Comparison of ENCODE assay signal across 30 mouse cellular contexts in the genomic region with DNA sequence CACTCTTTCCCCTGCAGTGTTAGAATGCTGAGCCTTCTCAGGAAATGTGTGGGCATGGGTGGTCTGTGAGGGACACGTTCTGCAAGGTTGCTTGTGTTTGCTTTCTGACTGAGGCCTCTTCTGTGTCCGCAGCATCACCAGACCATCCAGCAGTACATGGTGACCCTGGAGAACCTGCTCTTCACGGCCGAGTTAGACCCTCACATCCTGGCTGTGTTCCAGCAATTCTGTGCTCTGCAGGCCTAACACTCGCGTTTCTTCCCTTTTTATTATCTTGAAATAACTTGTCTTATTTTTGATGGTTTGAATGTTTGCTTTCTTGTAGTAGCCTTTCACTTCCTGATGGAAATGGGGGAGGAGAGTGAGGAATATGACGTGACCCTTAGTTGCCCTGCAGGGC.
"Had no signal": no experiment of that assay in that cellular context is flagged by ENCODE, and none has a peak within 500 bp of the region (broad histone marks: within the 10 kb centered on the region; RNA-seq: fewer than 3 reads in every experiment).

No protein-coding gene starts in this region.

- ATAC-seq: liver, embryonic 12.5 days; liver, postnatal 0 days; midbrain, embryonic 13.5 days; midbrain, embryonic 15.5 days; midbrain, embryonic 16.5 days had no signal

- H3K4me2 ChIP-seq: limb, embryonic 12.5 days; limb, embryonic 13.5 days; limb, embryonic 15.5 days; liver, embryonic 11.5 days; liver, embryonic 12.5 days; liver, embryonic 13.5 days; liver, embryonic 15.5 days; lung, embryonic 15.5 days; midbrain, embryonic 11.5 days; midbrain, embryonic 12.5 days; midbrain, embryonic 13.5 days; midbrain, embryonic 15.5 days had no signal

- H3K27me3 ChIP-seq: limb, embryonic 12.5 days; limb, embryonic 13.5 days; limb, embryonic 15.5 days; liver, embryonic 12.5 days; liver, embryonic 13.5 days; liver, embryonic 15.5 days; lung, embryonic 15.5 days; megakaryocyte, embryonic 14.5 days; midbrain, embryonic 12.5 days; midbrain, embryonic 13.5 days; midbrain, embryonic 15.5 days had no signal

- DNase-seq: left cerebral cortex, postnatal 4 days; liver; liver, embryonic 13.5 days; liver, postnatal 0 days; lung, adult 18-20 months; lung, adult 2 months; lung, postnatal 10 days; lung, postnatal 14 days; lung, postnatal 36 days; lung, postnatal 4 days; midbrain, embryonic 14.5 days had no signal

- H3K27ac ChIP-seq: left cerebral cortex, adult 2 months; limb, embryonic 10.5 days; limb, embryonic 12.5 days; limb, embryonic 13.5 days; limb, embryonic 15.5 days; liver, embryonic 12.5 days; liver, embryonic 13.5 days; liver, embryonic 14.5 days; liver, embryonic 15.5 days; lung, embryonic 15.5 days; macrophage; midbrain, embryonic 10.5 days; midbrain, embryonic 12.5 days; midbrain, embryonic 13.5 days; midbrain, embryonic 15.5 days had no signal

- H3K4me3 ChIP-seq: left cerebral cortex, adult 2 months; limb, embryonic 10.5 days; limb, embryonic 12.5 days; limb, embryonic 13.5 days; limb, embryonic 15.5 days; liver, embryonic 12.5 days; liver, embryonic 13.5 days; liver, embryonic 15.5 days; lung, embryonic 15.5 days; megakaryocyte, embryonic 14.5 days; midbrain, embryonic 10.5 days; midbrain, embryonic 12.5 days; midbrain, embryonic 13.5 days; midbrain, embryonic 15.5 days; myocyte had no signal

- H3K9ac ChIP-seq: limb, embryonic 12.5 days; limb, embryonic 13.5 days; limb, embryonic 15.5 days; liver, embryonic 12.5 days; liver, embryonic 13.5 days; liver, embryonic 14.5 days; liver, embryonic 15.5 days; liver, postnatal 0 days; lung, embryonic 15.5 days; midbrain, embryonic 12.5 days; midbrain, embryonic 13.5 days; midbrain, embryonic 15.5 days had no signal

- H3K4me1 ChIP-seq: limb, embryonic 10.5 days; limb, embryonic 12.5 days; limb, embryonic 13.5 days; limb, embryonic 15.5 days; liver, embryonic 12.5 days; liver, embryonic 13.5 days; liver, embryonic 15.5 days; lung, embryonic 15.5 days; megakaryocyte, embryonic 14.5 days; midbrain, embryonic 10.5 days; midbrain, embryonic 12.5 days; midbrain, embryonic 13.5 days; midbrain, embryonic 15.5 days had no signal

- H3K9me3 ChIP-seq: limb, embryonic 10.5 days; limb, embryonic 12.5 days; limb, embryonic 13.5 days; limb, embryonic 15.5 days; liver, embryonic 12.5 days; liver, embryonic 13.5 days; liver, embryonic 15.5 days; lung, embryonic 15.5 days; megakaryocyte, embryonic 14.5 days; midbrain, embryonic 10.5 days; midbrain, embryonic 12.5 days; midbrain, embryonic 13.5 days; midbrain, embryonic 15.5 days had no signal
